Mouse (Mus musculus): ENCODE measurements around the gene Dnajb14. TPM values are rescaled to one million over a fixed set of nuclear protein-coding genes. Genes with fewer than 3 reads are reported as not detected.
A peak's percentile ranks its signal among the peaks of the same experiment; 100 is the strongest.
"Not testable (repeated sequence)": the region's sequence is repeated elsewhere in the genome, so short reads cannot be mapped to it uniquely, and the experiment has no call there.

Dnajb14 gene
- polyA plus RNA-seq, 1 experiment from 2014 or later = 10.5 TPM

- Histone ChIP-seq H3K9ac (no peak overlapping the region), H3K27ac (no peak overlapping the region), H3K4me1 (replicated peaks) (peaks cover 34% of the 10 kb centered on the region), H3K36me3 (no peaks in the 10 kb centered on the region), H3K4me2 (peak overlapping the region; percentile 51), H3K9me3 (replicated peaks) (no peaks in the 10 kb centered on the region), H3K4me3 (peak overlapping the region; percentile 4), H3K27me3 (no peaks in the 10 kb centered on the region)
- ATAC-seq (replicated peaks; ENCODE audit: insufficient number of reproducible peaks, insufficient read depth, low FRiP score, low read depth) = no peak
- 20% methylated on average over 16 of the region's 16 CpGs for WGBS
Measured at GRCm38 (mm10) chr3:137955560-137956081, 88.1 kb downstream of the Dnajb14 start.

- 0 out of 2 replicates have a peak, but pooled peaks cover 3% of the 10 kb centered on the region for H3K36me3 ChIP-seq
- peaks cover 35% of the 10 kb centered on the region for H3K4me1 ChIP-seq (replicated peaks)
- H3K4me2 ChIP-seq = no peak overlapping the region
- no peak overlapping the region for H3K9ac ChIP-seq
- ATAC-seq (replicated peaks; ENCODE audit: insufficient number of reproducible peaks, insufficient read depth, low FRiP score, low read depth) = no peak
- no peaks in the 10 kb centered on the region for H3K27me3 ChIP-seq
- H3K4me3 ChIP-seq = no peak overlapping the region
- 48% methylated on average over 9 of the region's 9 CpGs for WGBS
- H3K9me3 ChIP-seq (replicated peaks) = no peaks in the 10 kb centered on the region
- H3K27ac ChIP-seq = peak overlapping the region; percentile 11; the same call in 1 of the 2 replicates
Measured at GRCm38 (mm10) chr3:137957864-137958263, 90.4 kb downstream of the Dnajb14 start.

GRCm38 (mm10) chr3:137958352-137958751, 90.9 kb downstream of the Dnajb14 start:
- ATAC-seq (replicated peaks; ENCODE audit: insufficient number of reproducible peaks, insufficient read depth, low FRiP score, low read depth) = no peak
- 0 out of 2 replicates have a peak, but pooled peaks cover 3% of the 10 kb centered on the region for H3K36me3 ChIP-seq
- peaks cover 34% of the 10 kb centered on the region for H3K4me1 ChIP-seq (replicated peaks)
- H3K9me3 ChIP-seq (replicated peaks) = no peaks in the 10 kb centered on the region
- 92% methylated on average over 4 of the region's 4 CpGs for WGBS
- H3K4me2 ChIP-seq = no peak overlapping the region
- no peaks in the 10 kb centered on the region for H3K27me3 ChIP-seq
- H3K9ac ChIP-seq = no peak overlapping the region
- no peak overlapping the region for H3K4me3 ChIP-seq
- no peak overlapping the region for H3K27ac ChIP-seq

- no peaks in the 10 kb centered on the region for H3K9me3 ChIP-seq (replicated peaks)
- no peak overlapping the region for H3K9ac ChIP-seq
- no peak overlapping the region for H3K27ac ChIP-seq
- no peaks in the 10 kb centered on the region for H3K27me3 ChIP-seq
- WGBS = 73% methylated on average over 4 of the region's 4 CpGs
- 0 out of 2 replicates have a peak, but pooled peaks cover 3% of the 10 kb centered on the region for H3K36me3 ChIP-seq
- no peak for ATAC-seq (replicated peaks; ENCODE audit: insufficient number of reproducible peaks, insufficient read depth, low FRiP score, low read depth)
- H3K4me3 ChIP-seq = no peak overlapping the region
- H3K4me1 ChIP-seq (replicated peaks) = peaks cover 32% of the 10 kb centered on the region
- H3K4me2 ChIP-seq = no peak overlapping the region
Measured at GRCm38 (mm10) chr3:137959456-137959855, 92.0 kb downstream of the Dnajb14 start.

- no peaks in the 10 kb centered on the region for H3K9me3 ChIP-seq (replicated peaks)
- H3K4me2 ChIP-seq = 0 out of 2 replicates have a peak overlapping the region, but pooled peaks have one; percentile 4
- WGBS = 32% methylated on average over 8 of the region's 8 CpGs
- no peak overlapping the region for H3K4me3 ChIP-seq
- H3K9ac ChIP-seq = no peak overlapping the region
- H3K4me1 ChIP-seq (replicated peaks) = peaks cover 26% of the 10 kb centered on the region
- 0 out of 2 replicates have a peak, but pooled peaks cover 6% of the 10 kb centered on the region for H3K36me3 ChIP-seq
- H3K27me3 ChIP-seq = no peaks in the 10 kb centered on the region
- peak overlapping the region; percentile 57 for H3K27ac ChIP-seq
- ATAC-seq (replicated peaks; ENCODE audit: insufficient number of reproducible peaks, insufficient read depth, low FRiP score, low read depth) = no peak
Measured at GRCm38 (mm10) chr3:137961736-137962385, 94.4 kb downstream of the Dnajb14 start.

- Histone ChIP-seq H3K9me3 (replicated peaks) (no peaks in the 10 kb centered on the region), H3K4me1 (replicated peaks) (peaks cover 33% of the 10 kb centered on the region), H3K27ac (peak overlapping the region; percentile 57), H3K27me3 (no peaks in the 10 kb centered on the region), H3K4me3 (no peak overlapping the region), H3K36me3 (0 out of 2 replicates have a peak, but pooled peaks cover 6% of the 10 kb centered on the region), H3K9ac (no peak overlapping the region), H3K4me2 (no peak overlapping the region)
- ATAC-seq (replicated peaks; ENCODE audit: insufficient number of reproducible peaks, insufficient read depth, low FRiP score, low read depth) = no peak
- WGBS = 62% methylated on average over 8 of the region's 8 CpGs
Measured at GRCm38 (mm10) chr3:137963508-137963907, 96.0 kb downstream of the Dnajb14 start.

- not testable (repeated sequence) for ATAC-seq (replicated peaks; ENCODE audit: insufficient number of reproducible peaks, insufficient read depth, low FRiP score, low read depth); H3K9me3 ChIP-seq (replicated peaks); H3K4me3 ChIP-seq; H3K36me3 ChIP-seq; H3K9ac ChIP-seq; H3K27me3 ChIP-seq; H3K4me2 ChIP-seq; H3K27ac ChIP-seq
- WGBS = 67% methylated on average over 1 of the region's 1 CpGs
- H3K4me1 ChIP-seq (replicated peaks) = peaks cover 39% of the 10 kb centered on the region
Measured at GRCm38 (mm10) chr3:137964014-137964413, 96.5 kb downstream of the Dnajb14 start.

Other genes starting within 250 kb of the Dnajb14 start
- gene Ddit4l, start 246.1 kb upstream of the Dnajb14 start, polyA plus RNA-seq (2015; fragmentation: Nextera tagmentation; extraction: Ambion mirVana) = 5.8 and 7.0 TPM in 2 replicates
- gene Gm21962, start 196.2 kb upstream of the Dnajb14 start, polyA plus RNA-seq (2015; fragmentation: Nextera tagmentation; extraction: Ambion mirVana) = not detected in 2 replicates
- gene H2afz, start 3.2 kb upstream of the Dnajb14 start, polyA plus RNA-seq (2015; fragmentation: Nextera tagmentation; extraction: Ambion mirVana) = 920 and 981 TPM in 2 replicates
- 100 and 108 TPM in 2 replicates for gene Lamtor3, start 50.8 kb downstream of the Dnajb14 start, polyA plus RNA-seq (2015; fragmentation: Nextera tagmentation; extraction: Ambion mirVana)
- 18.4 TPM in 2 replicates for gene Dapp1, start 113.9 kb downstream of the Dnajb14 start, polyA plus RNA-seq (2015; fragmentation: Nextera tagmentation; extraction: Ambion mirVana)
- 13.8 and 16.0 TPM in 2 replicates for gene 1110002E22Rik, start 197.4 kb downstream of the Dnajb14 start, polyA plus RNA-seq (2015; fragmentation: Nextera tagmentation; extraction: Ambion mirVana)
- gene Gm5105, start 199.7 kb downstream of the Dnajb14 start, polyA plus RNA-seq (2015; fragmentation: Nextera tagmentation; extraction: Ambion mirVana) = 0.47 and 0.58 TPM in 2 replicates

Data from heart, embryonic 15.5 days (tissue).